Mouse (Mus musculus): ENCODE results near the gene Hsf5.

The Hsf5 gene

GRCm38 (mm10) chr11:87682838-87683571, 66.0 kb downstream of the Hsf5 start:
- DNase-seq (ENCODE audit: extremely low read depth, insufficient read length, low spot score), result no peak

GRCm38 (mm10) chr11:87686407-87686806, 69.4 kb downstream of the Hsf5 start:
- DNase-seq (ENCODE audit: extremely low read depth, insufficient read length, low spot score), result no peak

GRCm38 (mm10) chr11:87687246-87688225, 70.6 kb downstream of the Hsf5 start:
- no peak for DNase-seq (ENCODE audit: extremely low read depth, insufficient read length, low spot score)

GRCm38 (mm10) chr11:87688478-87689203, 71.7 kb downstream of the Hsf5 start:
- no peak for DNase-seq (ENCODE audit: extremely low read depth, insufficient read length, low spot score)

GRCm38 (mm10) chr11:87689402-87689808, 72.4 kb downstream of the Hsf5 start:
- no peak for DNase-seq (ENCODE audit: extremely low read depth, insufficient read length, low spot score)

GRCm38 (mm10) chr11:87690054-87690740, 73.2 kb downstream of the Hsf5 start:
- DNase-seq (ENCODE audit: extremely low read depth, insufficient read length, low spot score), result no peak

- DNase-seq (ENCODE audit: extremely low read depth, insufficient read length, low spot score), result no peak
These were observed 80.2 kb downstream of the Hsf5 start for GRCm38 (mm10) chr11:87697131-87697682.

GRCm38 (mm10) chr11:87698126-87698525, 81.2 kb downstream of the Hsf5 start:
- DNase-seq (ENCODE audit: extremely low read depth, insufficient read length, low spot score), result no peak

- DNase-seq (ENCODE audit: extremely low read depth, insufficient read length, low spot score), result no peak
These were observed 84.1 kb downstream of the Hsf5 start for GRCm38 (mm10) chr11:87701108-87701507.

GRCm38 (mm10) chr11:87701877-87702620, 85.1 kb downstream of the Hsf5 start:
- no peak for DNase-seq (ENCODE audit: extremely low read depth, insufficient read length, low spot score)

GRCm38 (mm10) chr11:87703654-87704053, 86.7 kb downstream of the Hsf5 start:
- no peak for DNase-seq (ENCODE audit: extremely low read depth, insufficient read length, low spot score)

- no peak for DNase-seq (ENCODE audit: extremely low read depth, insufficient read length, low spot score)
These were observed 87.3 kb downstream of the Hsf5 start for GRCm38 (mm10) chr11:87704289-87704688.

GRCm38 (mm10) chr11:87707570-87707969, 90.6 kb downstream of the Hsf5 start:
- no peak for DNase-seq (ENCODE audit: extremely low read depth, insufficient read length, low spot score)

GRCm38 (mm10) chr11:87708979-87709378, 92.0 kb downstream of the Hsf5 start:
- DNase-seq (ENCODE audit: extremely low read depth, insufficient read length, low spot score), result no peak
